Mouse (Mus musculus): Measurements from ENCODE around the gene Arl5c. TPM values are rescaled to one million over a fixed set of nuclear protein-coding genes. Genes with fewer than 3 reads are reported as not detected.

Arl5c gene
- polyA plus RNA-seq, 1 experiment, result not detected

DNA sequence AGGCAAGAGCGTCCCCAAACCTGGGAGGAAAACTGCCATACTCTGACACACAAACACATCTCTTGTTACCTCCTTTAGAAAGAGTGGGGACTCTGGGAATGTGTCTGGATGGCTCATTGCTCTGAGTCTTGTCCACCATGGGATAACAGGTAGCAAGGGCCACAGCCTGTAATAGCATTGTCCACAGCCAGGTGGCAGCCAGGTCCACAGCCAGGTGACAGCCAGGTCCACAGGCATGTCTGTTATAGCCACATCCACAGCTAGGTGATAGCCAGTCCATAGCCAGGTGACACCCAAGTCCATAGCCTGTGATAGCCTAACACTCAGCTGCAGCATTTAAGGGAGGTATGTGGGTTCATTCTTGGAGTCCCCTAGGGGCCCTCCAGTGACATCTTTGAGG lies 35.1 kb downstream of the Arl5c start:
- no peak for TF ChIP-seq GATA1 (IDR thresholded peaks at IDR 0.05; ENCODE audit: low read length)

DNA sequence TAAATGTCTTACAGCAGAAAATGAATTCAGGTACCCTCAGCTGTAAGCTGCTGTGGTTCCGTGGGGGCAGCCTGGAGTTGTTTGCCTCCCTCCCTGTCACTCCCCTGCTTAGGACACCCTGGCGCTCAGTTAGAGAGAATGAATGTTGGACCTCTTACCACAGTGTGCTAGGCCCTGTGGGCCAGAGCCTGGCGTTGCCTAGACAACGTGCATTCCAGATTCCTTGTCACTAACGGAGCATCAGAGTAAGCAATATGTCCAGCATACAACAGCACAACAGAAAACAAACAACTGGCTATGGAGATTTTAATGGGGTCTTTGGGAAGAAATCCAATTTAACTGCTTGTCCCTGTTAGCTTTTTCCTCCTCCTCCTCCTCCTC lies 36.7 kb downstream of the Arl5c start:
- no peak for TF ChIP-seq GATA1 (IDR thresholded peaks at IDR 0.05; ENCODE audit: low read length)

- TF ChIP-seq GATA1 (IDR thresholded peaks at IDR 0.05; ENCODE audit: low read length), result no peak
These were observed 37.2 kb downstream of the Arl5c start for GRCm38 (mm10) chr11:97958641-97959299.

- no peak for TF ChIP-seq GATA1 (IDR thresholded peaks at IDR 0.05; ENCODE audit: low read length)
These were observed 38.9 kb downstream of the Arl5c start for GRCm38 (mm10) chr11:97956905-97957560.

- no peak for TF ChIP-seq GATA1 (IDR thresholded peaks at IDR 0.05; ENCODE audit: low read length)
These were observed 40.1 kb downstream of the Arl5c start for GRCm38 (mm10) chr11:97955915-97956314.

GRCm38 (mm10) chr11:97955146-97955902 lies 40.7 kb downstream of the Arl5c start:
- no peak for TF ChIP-seq GATA1 (IDR thresholded peaks at IDR 0.05; ENCODE audit: low read length)

DNA sequence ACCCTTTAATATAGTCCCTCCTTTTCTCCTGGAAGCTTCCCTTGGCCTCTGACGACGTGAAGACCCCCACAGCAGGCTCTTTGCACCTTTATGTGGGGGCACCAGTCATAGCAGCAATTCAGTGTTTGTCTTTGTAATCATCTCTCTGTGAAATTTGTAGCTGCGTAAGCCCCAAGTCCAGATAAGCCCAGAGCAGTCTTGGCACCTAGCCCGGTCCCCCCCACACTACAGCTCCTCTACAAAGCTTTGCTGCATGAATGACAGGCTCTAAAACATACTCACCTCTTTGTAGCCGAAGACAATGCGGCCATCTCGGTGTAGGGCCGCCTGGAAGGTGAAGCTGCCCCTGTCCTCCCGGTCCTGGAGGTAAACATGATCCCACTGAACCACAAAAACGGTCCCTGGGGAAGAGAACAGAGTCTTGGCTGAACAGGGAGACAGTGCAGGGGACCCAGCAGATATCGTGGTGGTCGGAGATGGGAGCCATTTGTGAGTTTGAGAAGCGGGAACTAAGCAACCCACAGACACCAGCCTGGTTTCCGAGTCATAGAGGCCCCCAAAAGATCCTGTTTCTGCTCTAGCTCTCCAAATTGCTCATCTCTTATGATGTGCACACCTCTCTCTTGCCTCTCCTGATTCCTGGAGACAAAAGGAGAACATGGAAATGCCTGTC lies 41.4 kb downstream of the Arl5c start:
- no peak for TF ChIP-seq GATA1 (IDR thresholded peaks at IDR 0.05; ENCODE audit: low read length)

DNA sequence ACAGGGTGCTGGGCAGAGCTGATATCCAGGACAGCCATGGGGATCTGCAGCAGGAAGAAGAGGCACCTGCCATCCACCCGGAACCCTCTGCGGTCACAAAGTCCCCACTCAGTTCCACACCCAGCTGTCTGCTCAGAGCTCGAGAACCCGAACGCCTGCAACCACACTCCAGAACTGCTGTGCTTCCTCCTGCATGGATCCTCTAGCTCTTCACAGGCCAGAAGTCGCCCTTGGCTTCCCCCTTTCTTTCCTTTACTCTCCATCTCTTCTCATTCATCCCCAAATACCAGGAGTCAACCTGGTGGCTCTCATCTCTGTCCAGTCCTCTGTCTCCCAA lies 42.1 kb downstream of the Arl5c start:
- TF ChIP-seq GATA1 (IDR thresholded peaks at IDR 0.05; ENCODE audit: low read length), result no peak

GRCm38 (mm10) chr11:97953179-97953938 lies 42.6 kb downstream of the Arl5c start:
- no peak for TF ChIP-seq GATA1 (IDR thresholded peaks at IDR 0.05; ENCODE audit: low read length)

DNA sequence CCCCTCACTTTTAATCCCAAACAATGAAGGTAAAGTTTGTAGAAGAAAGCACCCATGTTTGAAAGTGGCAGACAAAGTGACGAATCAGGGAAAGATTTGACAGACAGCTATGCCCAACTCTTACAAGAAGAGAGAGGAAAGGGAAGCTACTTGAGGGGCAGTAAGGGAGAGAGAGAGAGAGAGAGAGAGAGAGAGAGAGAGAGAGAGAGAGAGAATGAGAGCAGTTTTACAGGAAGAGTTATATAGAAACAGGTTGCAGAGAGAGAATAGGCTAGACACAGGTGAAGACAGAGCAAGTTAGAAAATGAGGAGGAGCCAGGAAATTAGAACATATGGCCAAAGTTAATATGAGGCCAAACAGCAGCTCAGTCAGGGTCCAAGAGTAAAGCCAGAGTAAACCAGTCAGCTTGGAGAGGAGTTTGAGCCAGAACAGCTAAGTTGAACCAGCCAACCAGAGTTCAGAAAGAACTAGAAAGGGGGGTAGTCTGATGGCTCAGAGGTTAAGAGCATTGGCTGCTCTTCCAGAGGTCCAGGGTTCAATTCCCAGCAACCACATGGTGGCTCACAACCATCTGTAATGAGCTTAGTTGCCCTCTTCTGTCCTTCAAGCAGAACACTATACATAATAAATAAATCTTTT lies 43.5 kb downstream of the Arl5c start:
- no peak for TF ChIP-seq GATA1 (IDR thresholded peaks at IDR 0.05; ENCODE audit: low read length)

- no peak for TF ChIP-seq GATA1 (IDR thresholded peaks at IDR 0.05; ENCODE audit: low read length)
These were observed 46.1 kb downstream of the Arl5c start for GRCm38 (mm10) chr11:97949703-97950475.

- no peak for TF ChIP-seq GATA1 (IDR thresholded peaks at IDR 0.05; ENCODE audit: low read length)
These were observed 48.6 kb downstream of the Arl5c start for GRCm38 (mm10) chr11:97947426-97947825.

DNA sequence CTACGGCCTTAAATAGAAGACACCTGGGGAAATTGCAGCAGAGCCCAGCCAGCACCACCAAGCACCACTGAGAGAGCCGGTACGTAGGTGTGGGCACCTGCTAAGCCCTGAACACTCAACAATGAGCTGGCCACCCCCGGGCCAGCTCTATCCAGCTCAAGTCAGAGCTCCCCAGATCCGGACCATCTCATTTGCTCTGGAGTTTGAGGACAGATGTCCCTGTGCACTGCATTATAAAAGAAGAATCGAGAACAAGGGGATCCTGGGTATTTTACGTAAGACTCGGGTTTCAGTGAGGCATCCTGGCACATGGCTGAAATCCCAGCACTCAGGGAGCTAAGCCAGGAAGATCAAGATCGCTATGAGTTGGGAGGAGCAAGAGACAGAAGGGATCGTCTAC lies 51.0 kb downstream of the Arl5c start:
- no peak for TF ChIP-seq GATA1 (IDR thresholded peaks at IDR 0.05; ENCODE audit: low read length)

DNA sequence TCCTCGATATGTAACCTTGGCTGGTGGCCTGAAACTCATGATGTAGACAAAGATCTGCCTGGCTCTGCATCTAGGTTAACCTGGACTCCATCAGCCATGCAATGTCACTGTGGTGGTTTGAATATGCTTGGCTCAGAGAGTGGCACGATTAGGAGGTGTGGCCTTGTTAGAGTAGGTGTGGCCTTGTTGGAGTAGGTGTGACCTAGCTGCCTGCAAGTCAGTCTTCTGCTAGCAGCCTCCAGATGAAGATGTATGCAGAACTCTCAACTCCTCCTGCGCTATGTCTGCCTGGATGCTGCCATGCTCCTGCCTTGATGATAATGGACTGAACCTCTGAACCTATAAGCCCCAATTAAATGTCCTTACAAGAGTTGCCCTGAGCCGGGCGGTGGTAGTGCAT lies 52.7 kb downstream of the Arl5c start:
- TF ChIP-seq GATA1 (IDR thresholded peaks at IDR 0.05; ENCODE audit: low read length), result no peak

All from G1E-ER4 (cell line).